Mouse (Mus musculus) ovary, postnatal 14 days (tissue): ENCODE data around the gene Lrch4.

Experiments used
- DNase-seq: peaks from one replicate; pipeline ENCODE4 v3.0.0; 2022; ENCODE audit warnings: low spot score

The Lrch4 gene

GRCm38 (mm10) chr5:137628498-137629305, at the start of gene Lrch4, which contains the start of the genes Fbxo24 and Gm20605:
Gene Lrch4 (plus strand): TSS chr5:137629121.
Gene Fbxo24 (minus strand): TSS chr5:137629002.
Gene Gm20605 (plus strand): TSS chr5:137629175.
- peak; percentile 93 for DNase-seq

- no peak for DNase-seq
These were observed 48.7 kb upstream of the Lrch4 start for GRCm38 (mm10) chr5:137580246-137580645.

- DNase-seq, result no peak
These were observed 46.2 kb upstream of the Lrch4 start for GRCm38 (mm10) chr5:137582702-137583101.

GRCm38 (mm10) chr5:137583670-137584169, 45.2 kb upstream of the Lrch4 start:
- peak; percentile 30 for DNase-seq

GRCm38 (mm10) chr5:137584976-137585375, 43.9 kb upstream of the Lrch4 start:
- peak; percentile 54 for DNase-seq

GRCm38 (mm10) chr5:137590507-137590906, 38.4 kb upstream of the Lrch4 start:
- no peak for DNase-seq

- no peak for DNase-seq
These were observed 33.0 kb upstream of the Lrch4 start for GRCm38 (mm10) chr5:137595921-137596320.

GRCm38 (mm10) chr5:137596601-137597261, 32.2 kb upstream of the Lrch4 start:
- no peak for DNase-seq

GRCm38 (mm10) chr5:137597625-137598024, 31.3 kb upstream of the Lrch4 start:
- DNase-seq, result no peak

- DNase-seq, result no peak
These were observed 30.7 kb upstream of the Lrch4 start for GRCm38 (mm10) chr5:137598100-137598826.

GRCm38 (mm10) chr5:137599600-137599999, 29.3 kb upstream of the Lrch4 start:
- no peak for DNase-seq

- no peak for DNase-seq
These were observed 28.7 kb upstream of the Lrch4 start for GRCm38 (mm10) chr5:137600281-137600618.

- peak; percentile 95 for DNase-seq
These were observed 28.1 kb upstream of the Lrch4 start, which contains the start of gene Mospd3 for GRCm38 (mm10) chr5:137600619-137601364. Gene Mospd3 (minus strand): TSS chr5:137601058.

GRCm38 (mm10) chr5:137601365-137601729, 27.6 kb upstream of the Lrch4 start:
- no peak for DNase-seq

GRCm38 (mm10) chr5:137607860-137608653, 20.9 kb upstream of the Lrch4 start:
- no peak for DNase-seq

GRCm38 (mm10) chr5:137608654-137609190, 20.2 kb upstream of the Lrch4 start:
- DNase-seq, result no peak

GRCm38 (mm10) chr5:137609292-137609691, 19.6 kb upstream of the Lrch4 start:
- DNase-seq, result no peak

GRCm38 (mm10) chr5:137610056-137610455, 18.9 kb upstream of the Lrch4 start:
- no peak for DNase-seq

GRCm38 (mm10) chr5:137610548-137611244, 18.2 kb upstream of the Lrch4 start:
- DNase-seq, result no peak

GRCm38 (mm10) chr5:137611245-137611602, 17.7 kb upstream of the Lrch4 start:
- no peak for DNase-seq
